In genomic region chr2:128226465-128227047, GRCm38 (mm10) we compare ENCODE assay signal across 19 mouse cellular contexts.
"Had no signal": no experiment of that assay in that cellular context is flagged by ENCODE, and none has a peak within 500 bp of the region (broad histone marks: within the 10 kb centered on the region; RNA-seq: fewer than 3 reads in every experiment).

No protein-coding gene starts in this region.

- H3K4me1 ChIP-seq: midbrain, embryonic 10.5 days; midbrain, embryonic 12.5 days; neural tube, embryonic 13.5 days; neural tube, embryonic 15.5 days; stomach, embryonic 15.5 days had no signal

- H3K4me3 ChIP-seq: midbrain, embryonic 10.5 days; midbrain, embryonic 12.5 days; neural tube, embryonic 13.5 days; neural tube, embryonic 15.5 days; stomach, embryonic 15.5 days had no signal

- H3K27ac ChIP-seq: midbrain, embryonic 10.5 days; midbrain, embryonic 12.5 days; neural tube, embryonic 13.5 days; neural tube, embryonic 15.5 days; stomach, embryonic 15.5 days; stomach, postnatal 0 days had no signal

- DNase-seq: lung, adult 18-20 months; lung, embryonic 14.5 days; lung, postnatal 10 days; lung, postnatal 4 days; midbrain, embryonic 14.5 days; retina, postnatal 1 day; right cerebral cortex, adult 18-20 months; right cerebral cortex, postnatal 25 days; right cerebral cortex, postnatal 4 days; spleen, adult 18-20 months; thymus, adult 2 months; thymus, postnatal 25 days; thymus, postnatal 4 days had no signal

- H3K36me3 ChIP-seq: midbrain, embryonic 10.5 days; midbrain, embryonic 12.5 days; neural tube, embryonic 13.5 days; neural tube, embryonic 15.5 days; stomach, embryonic 15.5 days had no signal

- H3K27me3 ChIP-seq: midbrain, embryonic 12.5 days; neural tube, embryonic 13.5 days; neural tube, embryonic 15.5 days; stomach, embryonic 15.5 days had no signal

- H3K9me3 ChIP-seq: midbrain, embryonic 10.5 days; midbrain, embryonic 12.5 days; neural tube, embryonic 13.5 days; neural tube, embryonic 15.5 days; stomach, embryonic 15.5 days had no signal
